Mouse (Mus musculus): ENCODE results near the gene Actl7b. TPM values are rescaled to one million over a fixed set of nuclear protein-coding genes. Genes with fewer than 3 reads are reported as not detected.

Gene Actl7b
- not detected in 2 replicates for polyA plus RNA-seq (2014; fragmentation: Nextera tagmentation; extraction: Ambion mirVana)

DNA sequence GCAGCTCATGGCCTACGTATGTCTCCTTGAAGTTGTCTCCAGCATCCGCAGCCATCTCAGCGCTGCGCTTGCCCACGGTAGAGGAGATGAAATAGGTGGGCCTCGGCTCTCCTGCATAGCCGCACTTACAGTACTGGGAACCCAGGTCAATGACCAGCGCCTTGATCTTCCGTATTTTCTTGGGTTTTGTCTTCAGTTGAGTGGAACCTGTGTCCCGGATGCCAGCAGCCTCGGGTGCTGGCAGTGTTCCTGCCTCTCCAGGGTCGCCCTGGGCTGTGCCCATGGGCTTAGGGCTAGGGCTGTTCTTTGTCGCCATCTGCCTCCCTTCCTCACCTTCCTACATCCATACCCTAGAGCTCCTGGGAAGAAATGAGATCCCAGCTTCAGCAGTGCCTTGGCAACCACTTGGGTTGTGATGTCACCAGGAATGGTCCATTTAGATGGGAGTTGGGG is at the start of gene Actl7b:
TSS of gene Actl7b (minus strand) at position 403 of the 453 bp plus-strand sequence.
- Histone ChIP-seq H3K36me3 (ENCODE audit: control insufficient read depth, insufficient read depth, low read length) (peaks cover 3% of the 10 kb centered on the region), H3K4me3 (ENCODE audit: low read depth, low read length) (no peak within 1 kb of the TSS), H3K27me3 (ENCODE audit: control insufficient read depth, insufficient read depth, low read length) (no peaks in the 10 kb centered on the region), H3K9me3 (replicated peaks; ENCODE audit: control insufficient read depth, low read length) (no peaks in the 10 kb centered on the region), H3K4me2 (no peak within 1 kb of the TSS), H3K9ac (ENCODE audit: low read depth, low read length) (no peak within 1 kb of the TSS), H3K4me1 (ENCODE audit: control insufficient read depth, insufficient read depth, low read length) (no peaks in the 10 kb centered on the region), H3K27ac (ENCODE audit: low read depth, low read length) (no peak within 1 kb of the TSS)
- 89% methylated on average over 13 of the region's 13 CpGs for WGBS (ENCODE audit: insufficient replicate concordance)
- ATAC-seq (replicated peaks; ENCODE audit: insufficient number of reproducible peaks, low FRiP score, low TSS enrichment), result no peak

DNA sequence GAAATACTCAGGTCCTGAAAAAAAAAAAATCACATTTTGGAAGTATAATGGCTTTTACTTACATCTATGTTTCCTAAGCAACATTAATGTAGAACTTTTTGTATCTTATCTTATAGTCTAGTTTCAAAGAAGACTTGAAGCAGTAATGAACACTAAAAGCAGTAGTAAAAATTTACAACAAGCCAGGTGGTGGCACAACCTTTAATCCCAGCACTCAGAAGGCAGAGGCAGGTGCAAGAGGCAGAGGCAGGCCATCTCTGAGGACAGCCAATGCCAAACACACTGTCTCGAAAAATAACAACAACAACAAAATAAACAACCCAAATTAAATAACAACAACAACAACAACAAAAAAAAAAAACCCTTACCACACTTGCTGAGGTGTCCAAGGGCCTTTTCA is 29.8 kb upstream of the Actl7b start:
- no peak overlapping the region for H3K4me3 ChIP-seq (ENCODE audit: low read depth, low read length)
- H3K4me1 ChIP-seq (ENCODE audit: control insufficient read depth, insufficient read depth, low read length), result no peaks in the 10 kb centered on the region; the same call in 1 of the 2 replicates
- H3K9me3 ChIP-seq (replicated peaks; ENCODE audit: control insufficient read depth, low read length), result no peaks in the 10 kb centered on the region
- no peak overlapping the region for H3K4me2 ChIP-seq
- no peak overlapping the region for H3K9ac ChIP-seq (ENCODE audit: low read depth, low read length)
- no peak overlapping the region for H3K27ac ChIP-seq (ENCODE audit: low read depth, low read length)
- no peaks in the 10 kb centered on the region for H3K27me3 ChIP-seq (ENCODE audit: control insufficient read depth, insufficient read depth, low read length)
- ATAC-seq (replicated peaks; ENCODE audit: insufficient number of reproducible peaks, low FRiP score, low TSS enrichment), result no peak
- H3K36me3 ChIP-seq (ENCODE audit: control insufficient read depth, insufficient read depth, low read length), result peaks cover 42% of the 10 kb centered on the region
- 63% methylated on average over 1 of the region's 1 CpGs for WGBS (ENCODE audit: insufficient replicate concordance)

DNA sequence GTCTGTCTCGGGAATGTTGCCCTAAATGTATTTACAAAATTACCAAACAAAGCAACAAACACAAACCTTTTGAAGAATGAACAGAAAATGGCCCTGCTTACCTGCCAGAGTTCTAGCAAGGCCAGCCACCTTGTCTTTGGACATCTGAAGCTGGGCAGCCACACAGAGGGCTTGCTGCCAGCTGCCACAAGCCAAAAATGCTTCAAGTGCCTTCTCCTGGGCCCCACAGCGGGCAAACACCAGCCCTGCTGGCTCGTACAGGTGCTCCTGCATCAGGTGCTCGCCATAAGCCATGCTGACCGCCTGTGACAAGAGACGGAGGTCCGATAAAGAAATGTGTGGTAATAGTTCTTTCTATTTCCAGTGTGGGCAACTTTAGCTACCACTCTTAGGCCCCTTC is 27.7 kb upstream of the Actl7b start:
- H3K9me3 ChIP-seq (replicated peaks; ENCODE audit: control insufficient read depth, low read length), result no peaks in the 10 kb centered on the region
- H3K36me3 ChIP-seq (ENCODE audit: control insufficient read depth, insufficient read depth, low read length), result peaks cover 50% of the 10 kb centered on the region
- H3K9ac ChIP-seq (ENCODE audit: low read depth, low read length), result no peak overlapping the region
- 91% methylated on average over 7 of the region's 7 CpGs for WGBS (ENCODE audit: insufficient replicate concordance)
- ATAC-seq (replicated peaks; ENCODE audit: insufficient number of reproducible peaks, low FRiP score, low TSS enrichment), result no peak
- H3K4me3 ChIP-seq (ENCODE audit: low read depth, low read length), result no peak overlapping the region
- H3K27me3 ChIP-seq (ENCODE audit: control insufficient read depth, insufficient read depth, low read length), result no peaks in the 10 kb centered on the region
- no peak overlapping the region for H3K4me2 ChIP-seq
- no peaks in the 10 kb centered on the region; the same call in 1 of the 2 replicates for H3K4me1 ChIP-seq (ENCODE audit: control insufficient read depth, insufficient read depth, low read length)
- H3K27ac ChIP-seq (ENCODE audit: low read depth, low read length), result no peak overlapping the region

DNA sequence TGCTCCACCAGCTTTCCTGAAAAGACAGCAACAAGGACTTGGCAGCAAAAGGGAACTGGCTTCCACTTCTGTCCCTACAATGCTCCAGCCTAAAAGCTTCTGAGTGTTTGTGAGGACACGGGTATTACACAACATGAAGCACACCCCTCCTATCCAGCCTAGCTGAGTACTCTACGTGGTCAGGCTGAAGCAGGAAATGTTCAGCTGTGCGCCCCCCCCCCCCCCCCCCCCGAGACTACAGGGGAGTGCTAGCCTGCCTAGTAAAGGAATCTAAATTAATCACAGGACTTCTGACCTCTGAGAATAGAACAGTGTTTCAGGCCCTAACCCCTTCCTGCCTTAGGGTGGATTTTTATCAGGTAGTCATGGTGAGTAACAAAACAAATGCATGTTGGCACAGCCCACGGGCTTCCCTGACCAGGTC is 26.6 kb upstream of the Actl7b start:
- H3K27ac ChIP-seq (ENCODE audit: low read depth, low read length), result 0 out of 2 replicates have a peak overlapping the region, but pooled peaks have one; percentile 25

DNA sequence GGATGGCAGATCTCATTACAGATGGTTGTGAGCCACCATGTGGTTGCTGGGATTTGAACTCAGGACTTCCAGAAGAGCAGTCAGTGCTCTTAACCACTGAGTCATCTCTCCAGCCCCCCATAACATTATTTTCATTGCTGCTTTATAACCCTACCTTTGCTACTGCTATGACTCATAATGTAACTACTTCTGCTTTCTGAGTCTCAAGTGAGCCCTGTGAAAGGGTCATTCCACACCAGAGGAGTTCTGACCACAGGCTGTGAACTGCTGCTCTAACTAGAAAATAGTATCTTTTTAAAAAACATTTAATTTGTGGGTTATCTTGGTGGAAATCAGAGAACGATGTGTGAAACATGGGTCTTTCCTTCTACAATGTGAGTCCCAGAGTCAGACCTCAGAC is 16.4 kb upstream of the Actl7b start:
- no peak overlapping the region for H3K4me3 ChIP-seq (ENCODE audit: low read depth, low read length)
- no peak overlapping the region for H3K4me2 ChIP-seq
- WGBS (ENCODE audit: insufficient replicate concordance), result 100% methylated on average over 1 of the region's 1 CpGs
- H3K27ac ChIP-seq (ENCODE audit: low read depth, low read length), result no peak overlapping the region
- H3K36me3 ChIP-seq (ENCODE audit: control insufficient read depth, insufficient read depth, low read length), result peaks cover 55% of the 10 kb centered on the region
- H3K27me3 ChIP-seq (ENCODE audit: control insufficient read depth, insufficient read depth, low read length), result no peaks in the 10 kb centered on the region
- no peak overlapping the region for H3K9ac ChIP-seq (ENCODE audit: low read depth, low read length)
- no peaks in the 10 kb centered on the region for H3K4me1 ChIP-seq (ENCODE audit: control insufficient read depth, insufficient read depth, low read length)
- ATAC-seq (replicated peaks; ENCODE audit: insufficient number of reproducible peaks, low FRiP score, low TSS enrichment), result no peak
- H3K9me3 ChIP-seq (replicated peaks; ENCODE audit: control insufficient read depth, low read length), result no peaks in the 10 kb centered on the region

More for the DNA sequence above, 26.6 kb upstream of the Actl7b start:
- Histone ChIP-seq H3K4me3 (ENCODE audit: low read depth, low read length) (no peak overlapping the region), H3K36me3 (ENCODE audit: control insufficient read depth, insufficient read depth, low read length) (peaks cover 46% of the 10 kb centered on the region), H3K4me1 (ENCODE audit: control insufficient read depth, insufficient read depth, low read length) (no peaks in the 10 kb centered on the region; the same call in 1 of the 2 replicates), H3K27me3 (ENCODE audit: control insufficient read depth, insufficient read depth, low read length) (no peaks in the 10 kb centered on the region), H3K4me2 (no peak overlapping the region), H3K9me3 (replicated peaks; ENCODE audit: control insufficient read depth, low read length) (no peaks in the 10 kb centered on the region), H3K9ac (ENCODE audit: low read depth, low read length) (no peak overlapping the region)
- WGBS (ENCODE audit: insufficient replicate concordance), result 41% methylated on average over 4 of the region's 5 CpGs
- ATAC-seq (replicated peaks; ENCODE audit: insufficient number of reproducible peaks, low FRiP score, low TSS enrichment), result no peak

DNA sequence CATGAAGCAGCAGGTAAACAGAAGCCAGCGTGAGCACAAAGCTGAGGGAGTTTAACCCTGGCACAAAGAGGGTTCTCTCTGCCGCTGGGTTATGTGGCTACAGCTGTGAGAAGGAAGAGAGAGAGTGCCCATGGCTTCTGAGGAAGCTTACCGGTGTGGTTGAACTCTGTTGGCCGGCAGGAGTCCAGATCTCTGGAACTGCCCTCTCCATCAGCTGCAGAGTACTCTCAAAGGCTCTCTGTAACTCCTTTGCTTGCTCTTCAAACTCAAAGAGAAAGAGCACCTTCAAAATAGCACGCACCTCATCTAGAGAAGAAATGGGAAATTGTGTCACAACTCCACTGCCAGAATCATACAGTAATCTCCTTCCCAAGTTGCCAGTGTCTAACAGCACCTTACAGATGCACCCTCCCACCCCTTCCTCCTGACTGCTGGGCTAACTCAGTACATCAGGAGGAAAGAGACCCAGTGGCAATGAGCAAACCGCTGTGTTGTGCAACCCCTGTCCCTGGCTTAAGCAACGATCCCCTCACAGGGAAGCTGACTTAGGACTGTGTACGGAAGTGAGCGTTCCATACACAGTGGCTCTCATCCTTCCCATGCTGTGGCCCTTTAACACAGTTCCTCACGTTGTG is 15.8 kb upstream of the Actl7b start:
- Histone ChIP-seq H3K4me1 (ENCODE audit: control insufficient read depth, insufficient read depth, low read length) (no peaks in the 10 kb centered on the region), H3K4me3 (ENCODE audit: low read depth, low read length) (no peak overlapping the region), H3K9ac (ENCODE audit: low read depth, low read length) (no peak overlapping the region), H3K27me3 (ENCODE audit: control insufficient read depth, insufficient read depth, low read length) (no peaks in the 10 kb centered on the region), H3K36me3 (ENCODE audit: control insufficient read depth, insufficient read depth, low read length) (peaks cover 52% of the 10 kb centered on the region), H3K4me2 (no peak overlapping the region), H3K27ac (ENCODE audit: low read depth, low read length) (no peak overlapping the region), H3K9me3 (replicated peaks; ENCODE audit: control insufficient read depth, low read length) (no peaks in the 10 kb centered on the region)
- WGBS (ENCODE audit: insufficient replicate concordance), result 88% methylated on average over 10 of the region's 10 CpGs
- no peak for ATAC-seq (replicated peaks; ENCODE audit: insufficient number of reproducible peaks, low FRiP score, low TSS enrichment)

DNA sequence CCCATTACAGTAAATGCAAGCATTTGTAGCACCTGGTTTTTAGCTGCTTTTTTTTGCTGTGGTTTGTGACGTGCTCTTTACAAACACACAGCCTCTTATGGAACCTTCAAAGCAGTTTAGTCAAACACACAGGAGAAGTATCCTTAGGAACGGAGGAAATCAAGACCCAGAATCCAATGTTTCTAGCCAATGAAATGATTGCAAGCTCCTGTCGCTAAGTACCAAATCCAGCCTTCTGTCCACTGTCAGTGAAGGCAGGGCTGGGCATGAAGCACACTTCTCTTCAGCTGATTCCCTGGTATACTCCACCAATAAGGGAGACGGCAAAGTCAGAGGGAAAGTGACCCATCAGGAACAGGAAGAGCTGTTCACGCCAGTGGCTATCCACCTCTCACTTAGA is 14.8 kb upstream of the Actl7b start:
- H3K4me3 ChIP-seq (ENCODE audit: low read depth, low read length), result no peak overlapping the region
- no peaks in the 10 kb centered on the region for H3K27me3 ChIP-seq (ENCODE audit: control insufficient read depth, insufficient read depth, low read length)
- ATAC-seq (replicated peaks; ENCODE audit: insufficient number of reproducible peaks, low FRiP score, low TSS enrichment), result no peak
- 92% methylated on average over 5 of the region's 5 CpGs for WGBS (ENCODE audit: insufficient replicate concordance)
- no peaks in the 10 kb centered on the region for H3K4me1 ChIP-seq (ENCODE audit: control insufficient read depth, insufficient read depth, low read length)
- no peak overlapping the region for H3K27ac ChIP-seq (ENCODE audit: low read depth, low read length)
- H3K9ac ChIP-seq (ENCODE audit: low read depth, low read length), result no peak overlapping the region
- no peak overlapping the region for H3K4me2 ChIP-seq
- H3K9me3 ChIP-seq (replicated peaks; ENCODE audit: control insufficient read depth, low read length), result no peaks in the 10 kb centered on the region
- peaks cover 61% of the 10 kb centered on the region for H3K36me3 ChIP-seq (ENCODE audit: control insufficient read depth, insufficient read depth, low read length)

DNA sequence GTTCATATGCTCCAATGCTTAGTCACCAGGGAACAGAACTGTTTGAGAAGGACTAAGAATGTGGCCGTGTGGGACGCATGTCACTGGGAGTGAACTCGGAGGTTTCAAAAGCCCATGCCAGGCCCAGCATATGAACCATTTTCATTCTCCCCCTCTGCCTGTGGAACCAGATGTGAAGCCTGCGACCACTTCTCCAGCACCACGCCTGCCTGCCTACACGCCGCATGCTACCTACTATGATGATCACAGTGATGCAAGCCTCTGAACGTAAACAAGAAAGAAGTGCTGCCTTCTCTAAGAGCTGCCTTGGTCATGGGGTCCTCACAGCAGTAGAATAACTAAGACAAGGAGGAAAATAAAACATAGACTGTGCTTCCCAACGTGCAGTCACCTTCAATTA is 6.2 kb upstream of the Actl7b start:
- H3K4me1 ChIP-seq (ENCODE audit: control insufficient read depth, insufficient read depth, low read length), result no peaks in the 10 kb centered on the region
- no peak overlapping the region for H3K9ac ChIP-seq (ENCODE audit: low read depth, low read length)
- no peak overlapping the region for H3K4me3 ChIP-seq (ENCODE audit: low read depth, low read length)
- no peak overlapping the region for H3K27ac ChIP-seq (ENCODE audit: low read depth, low read length)
- H3K4me2 ChIP-seq, result no peak overlapping the region
- ATAC-seq (replicated peaks; ENCODE audit: insufficient number of reproducible peaks, low FRiP score, low TSS enrichment), result no peak
- H3K36me3 ChIP-seq (ENCODE audit: control insufficient read depth, insufficient read depth, low read length), result peaks cover 25% of the 10 kb centered on the region
- H3K27me3 ChIP-seq (ENCODE audit: control insufficient read depth, insufficient read depth, low read length), result no peaks in the 10 kb centered on the region
- H3K9me3 ChIP-seq (replicated peaks; ENCODE audit: control insufficient read depth, low read length), result no peaks in the 10 kb centered on the region
- WGBS (ENCODE audit: insufficient replicate concordance), result 92% methylated on average over 9 of the region's 9 CpGs

DNA sequence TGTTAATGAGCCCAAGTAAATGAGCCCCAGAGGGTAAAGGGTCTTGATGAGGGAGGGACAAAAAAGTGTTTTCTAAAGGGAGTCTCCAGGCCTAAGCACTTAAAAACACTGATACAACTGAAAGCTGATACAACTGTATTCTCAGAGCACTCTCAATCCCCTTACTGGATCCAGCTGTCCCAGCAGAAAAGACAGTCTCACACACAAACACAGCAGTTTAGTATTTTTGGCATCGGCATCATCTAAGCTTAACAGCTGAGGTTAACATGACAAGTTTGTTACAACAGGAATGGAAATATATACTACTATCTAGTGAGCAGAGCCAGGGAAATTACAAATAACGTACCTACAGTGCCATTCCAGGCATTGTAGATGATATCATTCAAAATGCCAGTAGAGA is 5.1 kb upstream of the Actl7b start:
- Histone ChIP-seq H3K9me3 (replicated peaks; ENCODE audit: control insufficient read depth, low read length) (no peaks in the 10 kb centered on the region), H3K4me3 (ENCODE audit: low read depth, low read length) (no peak overlapping the region), H3K4me2 (no peak overlapping the region), H3K9ac (ENCODE audit: low read depth, low read length) (no peak overlapping the region), H3K36me3 (ENCODE audit: control insufficient read depth, insufficient read depth, low read length) (peaks cover 17% of the 10 kb centered on the region), H3K4me1 (ENCODE audit: control insufficient read depth, insufficient read depth, low read length) (no peaks in the 10 kb centered on the region), H3K27me3 (ENCODE audit: control insufficient read depth, insufficient read depth, low read length) (no peaks in the 10 kb centered on the region), H3K27ac (ENCODE audit: low read depth, low read length) (no peak overlapping the region)
- 94% methylated on average over 2 of the region's 2 CpGs for WGBS (ENCODE audit: insufficient replicate concordance)
- no peak for ATAC-seq (replicated peaks; ENCODE audit: insufficient number of reproducible peaks, low FRiP score, low TSS enrichment)
